Mouse (Mus musculus) embryonic fibroblast, embryonic 13.5 days (primary cell): ENCODE results near the gene Ebf1.

Experiments used
- CTCF ChIP-seq: IDR thresholded peaks from 2 replicates; pipeline ENCODE4 v1.5.1; 2011; ENCODE audit warnings: mild to moderate bottlenecking, control low read depth, low read length, moderate library complexity, borderline replicate concordance; ENCODE audit not compliant: insufficient read depth
- POLR2A ChIP-seq: IDR thresholded peaks from 2 replicates; pipeline ENCODE4 v1.6.1; 2011; ENCODE audit warnings: low read depth, mild to moderate bottlenecking, control low read depth, low read length, moderate library complexity

DNA sequence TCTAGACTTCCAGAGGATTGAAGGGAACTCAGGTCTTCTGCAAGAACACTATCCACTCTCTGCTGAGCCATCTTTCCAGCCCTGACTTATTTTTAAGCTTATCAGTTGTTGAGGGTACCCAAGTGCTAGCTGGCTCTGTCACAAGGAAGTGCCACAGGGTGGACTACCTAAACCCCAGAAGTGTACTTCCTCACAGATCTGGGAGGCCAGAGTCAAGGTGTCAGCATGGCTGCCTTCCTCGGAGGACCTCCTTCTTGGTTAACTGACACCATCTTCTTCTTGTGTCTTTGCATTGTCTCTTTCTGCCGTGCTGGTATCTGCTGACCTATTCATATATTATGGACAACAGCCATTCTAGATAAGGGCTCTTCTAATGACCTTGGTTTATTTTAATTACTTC, 89.3 kb downstream of the Ebf1 start:
- TF ChIP-seq CTCF (no peak), POLR2A (no peak)
